Mouse (Mus musculus) frontal cortex, adult 2 months (tissue): Measurements from ENCODE around the gene Serpina7. TPM values are rescaled to one million over a fixed set of nuclear protein-coding genes. Genes with fewer than 3 reads are reported as not detected.

Experiments
- DNase-seq, 2 experiments: peaks; one replicate each; pipeline ENCODE4 v3.0.0; 2022; ENCODE audit warnings: low spot score in 1 of 2; ENCODE audit errors: extremely low spot score in 1 of 2
- polyA plus RNA-seq: library from polyadenylated mRNA; depleted of rRNA; stranded (reverse); fragments of >200 nt; gene quantifications from 2 replicates; pipeline ENCODE4 v1.2.3, GENCODE M21; 2012; rRNA removed

Serpina7 gene
- not detected in 2 replicates for polyA plus RNA-seq

- no peak for DNase-seq
These were observed at the start of gene Serpina7 for GRCm38 (mm10) chrX:139085077-139085476. TSS of gene Serpina7 (minus strand) at chrX:139085236.

- no peak for DNase-seq
These were observed 49.0 kb upstream of the Serpina7 start for GRCm38 (mm10) chrX:139134031-139134430.

DNA sequence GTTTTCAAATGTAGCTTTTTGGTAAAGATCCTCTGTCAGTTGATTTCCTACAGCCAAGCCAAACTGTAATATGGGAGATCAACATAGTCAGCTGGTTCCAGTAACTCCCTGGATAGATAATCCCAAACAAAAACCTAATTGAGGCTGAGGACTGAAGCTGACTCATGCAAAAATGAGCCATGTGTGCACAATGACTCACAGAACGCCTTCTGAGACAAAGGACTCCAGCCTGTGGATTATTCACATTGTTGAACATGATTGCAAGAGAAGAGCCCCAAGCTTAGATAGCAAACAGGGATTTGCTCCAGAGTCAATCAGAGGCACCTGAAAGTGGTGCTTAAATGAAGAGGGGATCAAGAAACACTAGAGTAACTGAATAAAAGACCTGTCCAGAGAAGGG, 12.2 kb upstream of the Serpina7 start:
- DNase-seq = no peak

GRCm38 (mm10) chrX:139085943-139086342, 907 bp upstream of the Serpina7 start, which contains the start of gene 4930513O06Rik:
TSS of gene 4930513O06Rik (plus strand) at chrX:139086243.
- no peak for DNase-seq

GRCm38 (mm10) chrX:139078493-139078892, 6.5 kb downstream of the Serpina7 start:
- DNase-seq = no peak

GRCm38 (mm10) chrX:139064078-139064477, 21.0 kb downstream of the Serpina7 start:
- no peak for DNase-seq

- DNase-seq = no peak
These were observed 31.9 kb downstream of the Serpina7 start for GRCm38 (mm10) chrX:139053149-139053548.

GRCm38 (mm10) chrX:139051976-139052375, 33.1 kb downstream of the Serpina7 start:
- no peak for DNase-seq

DNA sequence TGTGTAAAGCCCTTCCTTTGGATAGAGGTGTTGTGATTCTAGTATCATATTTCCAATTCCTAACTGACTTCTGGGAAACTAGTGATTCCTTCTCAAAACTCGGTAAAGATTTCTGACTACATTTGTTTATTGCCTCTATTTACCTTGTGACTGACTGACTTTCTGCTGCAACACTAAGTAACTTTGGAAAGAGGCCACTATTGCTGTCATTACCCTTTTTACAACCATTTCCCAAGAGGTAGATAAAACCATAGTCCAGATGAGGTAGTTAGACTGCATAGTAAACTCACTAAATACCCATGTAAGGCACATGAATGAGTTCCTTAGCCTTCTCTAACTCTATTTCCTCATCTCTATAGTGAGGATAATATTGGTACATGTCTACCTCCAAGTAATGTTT, 43.9 kb downstream of the Serpina7 start:
- DNase-seq = no peak

DNA sequence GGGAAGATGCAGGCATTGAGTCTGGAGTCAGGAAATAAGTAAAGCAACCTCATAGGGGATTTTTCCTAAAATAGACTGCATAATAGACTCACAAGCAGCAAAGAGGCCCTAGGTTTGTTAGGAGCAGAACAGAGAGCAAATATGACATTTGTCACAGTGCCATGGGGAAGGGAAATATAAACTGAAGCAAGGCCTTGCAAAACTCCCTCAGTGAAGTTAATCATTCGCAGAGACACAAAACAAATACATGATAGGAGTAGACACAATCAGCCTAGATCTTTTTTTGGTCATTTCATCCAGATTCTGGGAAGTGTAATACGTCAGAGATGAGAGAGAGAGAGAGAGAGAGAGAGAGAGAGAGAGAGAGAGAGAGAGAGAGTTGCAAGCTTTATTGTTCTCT, 45.7 kb downstream of the Serpina7 start:
- DNase-seq = no peak

- DNase-seq = no peak
These were observed 47.4 kb downstream of the Serpina7 start for GRCm38 (mm10) chrX:139037666-139038065.

Other genes starting within 250 kb of the Serpina7 start
- 0.16 and 0.40 TPM in 2 replicates for gene Nrk, start 170.8 kb downstream of the Serpina7 start, polyA plus RNA-seq
- not detected in 2 replicates for gene 4930513O06Rik, start 1.0 kb upstream of the Serpina7 start, polyA plus RNA-seq
- not detected in 2 replicates for gene 4933428M09Rik, start 94.0 kb upstream of the Serpina7 start, polyA plus RNA-seq
- gene Mum1l1, start 124.8 kb upstream of the Serpina7 start, polyA plus RNA-seq = 1.9 and 3.0 TPM in 2 replicates
- 0.12 and 1.1 TPM in 2 replicates for gene Trap1a, start 248.4 kb upstream of the Serpina7 start, polyA plus RNA-seq